In the genomic region with DNA sequence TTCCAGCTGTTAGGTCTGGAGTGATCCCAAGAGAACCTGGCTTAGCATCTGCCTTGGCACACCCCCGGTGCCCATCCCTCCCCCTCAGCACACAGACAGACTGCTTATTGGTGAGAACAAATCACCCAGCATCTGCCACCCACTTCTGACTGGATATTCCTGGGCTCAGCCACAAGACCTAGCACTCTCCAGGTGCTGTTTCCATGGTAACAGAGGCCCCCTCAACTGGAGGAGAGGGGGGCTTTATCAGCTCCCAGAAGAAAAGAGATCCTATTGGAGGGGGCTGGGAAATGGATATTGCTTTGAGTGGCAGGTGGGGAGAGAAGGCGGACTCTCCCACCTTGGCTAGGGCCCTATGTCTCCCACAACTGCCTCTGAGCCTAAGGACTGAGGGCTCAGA, we compare ENCODE assay signal across 12 mouse cellular contexts. TPM values are rescaled to one million over a fixed set of nuclear protein-coding genes. Genes with fewer than 3 reads are reported as not detected.
DNase-seq lines count a peak whose midpoint lies in the region; ATAC-seq and TF ChIP-seq lines count a peak whose summit lies in the region.
"Had no signal": no experiment of that assay in that cellular context is flagged by ENCODE, and none has a peak within 500 bp of the region (broad histone marks: within the 10 kb centered on the region; RNA-seq: fewer than 3 reads in every experiment).

No protein-coding gene starts in this region.

- 39% methylated on average over 2 of the region's 2 CpGs for WGBS in neural tube, embryonic 14.5 days

- 0 out of 2 replicates have a peak, but pooled peaks cover 8% of the 10 kb centered on the region for H3K36me3 ChIP-seq in neural tube, embryonic 14.5 days (ENCODE audit: control insufficient read depth, insufficient read depth, low read length)

- H3K4me2 ChIP-seq in neural tube, embryonic 14.5 days (ENCODE audit: low read depth, low read length), result no peak overlapping the region
- H3K4me2 ChIP-seq: limb, embryonic 15.5 days had no signal

- no peak for TF ChIP-seq CTCF in left cerebral cortex, adult 2 months (IDR thresholded peaks at IDR 0.05)

- H3K4me3 ChIP-seq in left cerebral cortex, adult 2 months, result no peak overlapping the region
- no peak overlapping the region for H3K4me3 ChIP-seq in neural tube, embryonic 14.5 days (ENCODE audit: low read depth, low read length)
- H3K4me3 ChIP-seq: limb, embryonic 15.5 days had no signal

- no peak overlapping the region for H3K9ac ChIP-seq in neural tube, embryonic 14.5 days (replicated peaks; ENCODE audit: low read depth, low read length)
- H3K9ac ChIP-seq: limb, embryonic 15.5 days had no signal

- H3K27ac ChIP-seq in left cerebral cortex, adult 2 months, result peak overlapping the region; percentile 95
- H3K27ac ChIP-seq in neural tube, embryonic 14.5 days (ENCODE audit: low read depth, low read length), result peak overlapping the region; percentile 87
- H3K27ac ChIP-seq: limb, embryonic 15.5 days had no signal

- ATAC-seq in frontal cortex, adult (ENCODE audit: low TSS enrichment), result peak; percentile 55
- ATAC-seq in neural tube, embryonic 14.5 days (ENCODE audit: low read depth), result peak; percentile 58
- ATAC-seq: Patski had no signal

- H3K27me3 ChIP-seq in neural tube, embryonic 14.5 days (ENCODE audit: control insufficient read depth, insufficient read depth, low read length), result no peaks in the 10 kb centered on the region
- H3K27me3 ChIP-seq: limb, embryonic 15.5 days; Patski had no signal

- intact Hi-C loops in left cerebral cortex, adult 2 months (cut with DNase I), result loop anchor here (5.0 kb wide), 1 partner anchor 168 kb away; no protein-coding TSS in a partner anchor
- intact Hi-C loops in heart, postnatal 10 days (cut with DNase I), result loop anchor here (2.0 to 5.0 kb wide), 2 partner anchors 167 to 197 kb away; no protein-coding TSS in a partner anchor

- H3K9me3 ChIP-seq in neural tube, embryonic 14.5 days (ENCODE audit: control insufficient read depth, low read length), result no peaks in the 10 kb centered on the region
- H3K9me3 ChIP-seq: limb, embryonic 15.5 days had no signal

- H3K4me1 ChIP-seq in neural tube, embryonic 14.5 days (ENCODE audit: control insufficient read depth, insufficient read depth, low read length), result peaks cover 40% of the 10 kb centered on the region

- no peak for DNase-seq in frontal cortex, postnatal 25 days (ENCODE audit: low spot score in 2 of 2)
- DNase-seq in frontal cortex, postnatal 36 days (ENCODE audit: low spot score in 2 of 2), result peak; percentile 61 to 82
- peak; percentile 62 to 75 for DNase-seq in left cerebral cortex, adult 2 months (ENCODE audit: extremely low spot score in 1 of 2, low spot score in 2 of 2)
- DNase-seq in adrenal gland, adult 2 months, result no peak
- no peak for DNase-seq in spleen, postnatal 14 days (ENCODE audit: low spot score in 2 of 2)
- DNase-seq in heart, postnatal 10 days, result no peak
- DNase-seq: lung, postnatal 36 days; thymus, adult 2 months had no signal

RNA-seq across cellular contexts. Expression of a gene that starts 12.1 kb away (rescaled TPM):
- total RNA-seq in left cerebral cortex, adult 2 months (2021), result 10 to 100 TPM; 40.0 to 41.5 TPM
- 61.1 and 68.8 TPM in 2 replicates for polyA plus RNA-seq in neural tube, embryonic 14.5 days (2014; fragmentation: Nextera tagmentation; extraction: Ambion mirVana)
- 10 to 100 TPM; 20.8 to 26.9 TPM for total RNA-seq in adrenal gland, adult 2 months (2021)
- 20.4 and 24.2 TPM in 2 replicates for polyA plus RNA-seq in adrenal gland, adult 2 months (2012; rRNA removed)
- total RNA-seq in heart, postnatal 10 days (2021), result 10 to 100 TPM; 18.7 to 18.8 TPM

RNA-seq across cellular contexts. Expression of a gene that starts 19.4 kb away (rescaled TPM):
- total RNA-seq in left cerebral cortex, adult 2 months (2021), result 10 to 100 TPM; 26.4 to 28.6 TPM
- 9.6 and 10.6 TPM in 2 replicates for polyA plus RNA-seq in neural tube, embryonic 14.5 days (2014; fragmentation: Nextera tagmentation; extraction: Ambion mirVana)
- 10 to 100 TPM; 13.0 to 16.7 TPM for total RNA-seq in adrenal gland, adult 2 months (2021)
- polyA plus RNA-seq in adrenal gland, adult 2 months (2012; rRNA removed), result 47.1 and 59.1 TPM in 2 replicates
- total RNA-seq in heart, postnatal 10 days (2021), result 10 to 100 TPM; 14.3 to 17.3 TPM

RNA-seq across cellular contexts. Expression of a gene that starts 21.3 kb away (rescaled TPM):
- total RNA-seq in left cerebral cortex, adult 2 months (2021), result 100 to 1,000 TPM; 289 to 312 TPM
- 464 and 488 TPM in 2 replicates for polyA plus RNA-seq in neural tube, embryonic 14.5 days (2014; fragmentation: Nextera tagmentation; extraction: Ambion mirVana)
- 100 to 1,000 TPM; 384 to 522 TPM for total RNA-seq in adrenal gland, adult 2 months (2021)
- 133 and 135 TPM in 2 replicates for polyA plus RNA-seq in adrenal gland, adult 2 months (2012; rRNA removed)
- 100 to 1,000 TPM; 221 to 248 TPM for total RNA-seq in heart, postnatal 10 days (2021)

Comparison
In these comparisons a context has a peak if more than half of its experiments do, and no peak if none do; other contexts are left out.
1. DNase-seq: peak in frontal cortex, postnatal 36 days (2 of 2) and left cerebral cortex, adult 2 months (2 of 2); none in frontal cortex, postnatal 25 days (0 of 2), adrenal gland, adult 2 months (single experiment), spleen, postnatal 14 days (0 of 2) and heart, postnatal 10 days (0 of 2).